Mouse (Mus musculus): Measurements from ENCODE around the gene Fstl3. TPM values are rescaled to one million over a fixed set of nuclear protein-coding genes. Genes with fewer than 3 reads are reported as not detected.
"Not testable (repeated sequence)": the region's sequence is repeated elsewhere in the genome, so short reads cannot be mapped to it uniquely, and the experiment has no call there.

Gene Fstl3
- total and polyA plus RNA-seq, 3 experiments, result 0.05 to 0.22 TPM; not detected in 1

- Histone ChIP-seq H3K36me3 (replicated peaks) (peaks cover 57% of the 10 kb centered on the region), H3K27me3 (ENCODE audit: insufficient read depth, low read length) (peaks cover 11% of the 10 kb centered on the region), H3K4me3 (ENCODE audit: low read depth, low read length) (no peak overlapping the region), H3K9me3 (replicated peaks) (0 out of 2 replicates have a peak, but pooled peaks cover 3% of the 10 kb centered on the region), H3K4me1 (ENCODE audit: insufficient read depth, low read depth, low read length) (peaks cover 15% of the 10 kb centered on the region)
- TF ChIP-seq POLR2AphosphoS5 (IDR thresholded peaks at IDR 0.05; ENCODE audit: insufficient replicate concordance, low read depth, low read length), result no peak
- no peak for TF ChIP-seq CTCF (IDR thresholded peaks at IDR 0.05; ENCODE audit: low read depth, low read length)
- TF ChIP-seq TAL1 (conservative IDR thresholded peaks at IDR 0.05; ENCODE audit: low read depth, low read length), result no peak
- TF ChIP-seq GATA1 (IDR thresholded peaks at IDR 0.05; ENCODE audit: borderline replicate concordance, low read length), result no peak
- TF ChIP-seq GATA2 (IDR thresholded peaks at IDR 0.05; ENCODE audit: borderline replicate concordance, low read depth, low read length), result no peak
- ATAC-seq (ENCODE audit: extremely low read depth, insufficient number of reproducible peaks, low FRiP score, poor library complexity, severe bottlenecking) (no peak), DNase-seq (ENCODE audit: low spot score) (no peak)
Observed at GRCm38 (mm10) chr10:79755854-79756253, 21.2 kb upstream of the Fstl3 start.

- no peak for TF ChIP-seq GATA2 (IDR thresholded peaks at IDR 0.05; ENCODE audit: borderline replicate concordance, low read depth, low read length)
- TF ChIP-seq GATA1 (IDR thresholded peaks at IDR 0.05; ENCODE audit: borderline replicate concordance, low read length), result no peak
- no peak for TF ChIP-seq CTCF (IDR thresholded peaks at IDR 0.05; ENCODE audit: low read depth, low read length)
- TF ChIP-seq POLR2AphosphoS5 (IDR thresholded peaks at IDR 0.05; ENCODE audit: insufficient replicate concordance, low read depth, low read length), result no peak
- no peak for ATAC-seq (ENCODE audit: extremely low read depth, insufficient number of reproducible peaks, low FRiP score, poor library complexity, severe bottlenecking)
- no peak overlapping the region for H3K4me3 ChIP-seq (ENCODE audit: low read depth, low read length)
Observed at GRCm38 (mm10) chr10:79756660-79757059, 20.4 kb upstream of the Fstl3 start.

DNA sequence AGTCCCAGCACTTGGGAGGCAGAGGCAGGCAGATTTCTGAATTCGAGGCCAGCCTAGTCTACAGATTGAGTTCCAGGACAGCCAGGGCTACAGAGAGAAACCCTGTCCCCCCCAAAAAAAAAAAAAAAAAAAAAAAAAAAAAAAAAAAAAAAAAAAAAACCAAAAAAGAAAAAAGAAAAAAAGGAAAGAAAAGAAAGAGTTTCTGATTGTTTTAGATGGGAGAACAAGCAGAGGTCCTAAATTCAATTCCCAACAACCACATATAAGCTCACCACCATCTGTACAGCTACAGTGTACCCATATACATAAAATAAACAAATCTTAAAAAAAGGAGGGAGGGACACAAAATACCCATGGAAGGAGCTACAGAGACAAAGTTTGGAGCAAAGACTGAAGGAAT lies 17.4 kb upstream of the Fstl3 start:
- not testable (repeated sequence) for H3K4me3 ChIP-seq (ENCODE audit: low read depth, low read length); H3K27me3 ChIP-seq (ENCODE audit: insufficient read depth, low read length); ATAC-seq (ENCODE audit: extremely low read depth, insufficient number of reproducible peaks, low FRiP score, poor library complexity, severe bottlenecking); DNase-seq (ENCODE audit: low spot score); H3K9me3 ChIP-seq (replicated peaks)
- Histone ChIP-seq H3K36me3 (replicated peaks) (peaks cover 96% of the 10 kb centered on the region), H3K4me1 (ENCODE audit: insufficient read depth, low read depth, low read length) (peaks cover 36% of the 10 kb centered on the region)

More at GRCm38 (mm10) chr10:79756660-79757059, 20.4 kb upstream of the Fstl3 start:
- peaks cover 8% of the 10 kb centered on the region for H3K27me3 ChIP-seq (ENCODE audit: insufficient read depth, low read length)
- peaks cover 15% of the 10 kb centered on the region for H3K4me1 ChIP-seq (ENCODE audit: insufficient read depth, low read depth, low read length)
- 0 out of 2 replicates have a peak, but pooled peaks cover 3% of the 10 kb centered on the region for H3K9me3 ChIP-seq (replicated peaks)
- H3K36me3 ChIP-seq (replicated peaks), result peaks cover 66% of the 10 kb centered on the region
- no peak for DNase-seq (ENCODE audit: low spot score)

DNA sequence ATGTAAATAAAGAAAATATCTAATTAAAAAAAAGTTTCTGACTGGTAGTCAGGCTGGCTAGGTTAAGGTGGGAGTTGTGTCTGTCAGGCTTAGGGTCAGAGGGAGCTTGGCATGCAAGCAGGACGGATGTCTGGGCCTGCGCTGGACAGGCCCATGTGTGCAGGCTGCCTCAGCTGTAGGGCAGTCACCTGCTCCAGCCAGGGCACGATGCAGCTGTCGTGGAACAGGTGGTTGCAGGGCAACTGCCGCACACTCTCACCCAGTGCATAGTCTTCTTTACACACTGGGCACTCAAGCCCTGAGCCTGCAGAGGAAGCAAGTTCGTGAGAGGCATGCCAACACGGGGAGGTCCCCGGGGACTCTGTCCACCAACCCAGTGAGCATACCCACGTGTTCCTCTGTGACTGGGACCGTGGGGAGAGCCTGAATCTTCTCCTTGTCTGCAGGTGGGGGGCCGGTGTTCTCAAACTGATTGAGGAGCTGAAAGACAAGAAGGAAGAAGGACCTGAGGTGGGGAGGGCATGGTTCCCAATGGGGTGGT lies 16.4 kb upstream of the Fstl3 start:
- H3K4me1 ChIP-seq (ENCODE audit: insufficient read depth, low read depth, low read length), result peaks cover 38% of the 10 kb centered on the region
- no peak overlapping the region for H3K4me3 ChIP-seq (ENCODE audit: low read depth, low read length)
- H3K27me3 ChIP-seq (ENCODE audit: insufficient read depth, low read length), result no peaks in the 10 kb centered on the region
- no peak for DNase-seq (ENCODE audit: low spot score)
- no peaks in the 10 kb centered on the region for H3K9me3 ChIP-seq (replicated peaks)
- TF ChIP-seq CTCF (IDR thresholded peaks at IDR 0.05; ENCODE audit: low read depth, low read length) (no peak), POLR2AphosphoS5 (IDR thresholded peaks at IDR 0.05; ENCODE audit: insufficient replicate concordance, low read depth, low read length) (no peak), TAL1 (conservative IDR thresholded peaks at IDR 0.05; ENCODE audit: low read depth, low read length) (no peak), GATA2 (IDR thresholded peaks at IDR 0.05; ENCODE audit: borderline replicate concordance, low read depth, low read length) (no peak), GATA1 (IDR thresholded peaks at IDR 0.05; ENCODE audit: borderline replicate concordance, low read length) (no peak)
- H3K36me3 ChIP-seq (replicated peaks), result peaks cover 98% of the 10 kb centered on the region
- no peak for ATAC-seq (ENCODE audit: extremely low read depth, insufficient number of reproducible peaks, low FRiP score, poor library complexity, severe bottlenecking)

GRCm38 (mm10) chr10:79762875-79763274 lies 14.2 kb upstream of the Fstl3 start:
- Histone ChIP-seq H3K9me3 (replicated peaks) (no peaks in the 10 kb centered on the region), H3K27me3 (ENCODE audit: insufficient read depth, low read length) (no peaks in the 10 kb centered on the region), H3K36me3 (replicated peaks) (peaks cover 78% of the 10 kb centered on the region), H3K4me3 (ENCODE audit: low read depth, low read length) (no peak overlapping the region; the same call in 1 of the 2 replicates), H3K4me1 (ENCODE audit: insufficient read depth, low read depth, low read length) (peaks cover 49% of the 10 kb centered on the region)
- DNase-seq (ENCODE audit: low spot score) (no peak), ATAC-seq (ENCODE audit: extremely low read depth, insufficient number of reproducible peaks, low FRiP score, poor library complexity, severe bottlenecking) (no peak)
- TF ChIP-seq TAL1 (conservative IDR thresholded peaks at IDR 0.05; ENCODE audit: low read depth, low read length), result no peak
- TF ChIP-seq CTCF (IDR thresholded peaks at IDR 0.05; ENCODE audit: low read depth, low read length), result no peak
- 0 out of 2 replicates have a peak, but pooled peaks have one; percentile 18 for TF ChIP-seq POLR2AphosphoS5 (IDR thresholded peaks at IDR 0.05; ENCODE audit: insufficient replicate concordance, low read depth, low read length)

GRCm38 (mm10) chr10:79764234-79764633 lies 12.8 kb upstream of the Fstl3 start:
- Histone ChIP-seq H3K9me3 (replicated peaks) (no peaks in the 10 kb centered on the region), H3K27me3 (ENCODE audit: insufficient read depth, low read length) (no peaks in the 10 kb centered on the region), H3K4me1 (ENCODE audit: insufficient read depth, low read depth, low read length) (peaks cover 56% of the 10 kb centered on the region), H3K4me3 (ENCODE audit: low read depth, low read length) (peak overlapping the region; percentile 56; the same call in 1 of the 2 replicates), H3K36me3 (replicated peaks) (peaks cover 65% of the 10 kb centered on the region)
- TF ChIP-seq GATA1 (IDR thresholded peaks at IDR 0.05; ENCODE audit: borderline replicate concordance, low read length) (no peak), TAL1 (conservative IDR thresholded peaks at IDR 0.05; ENCODE audit: low read depth, low read length) (no peak), POLR2AphosphoS5 (IDR thresholded peaks at IDR 0.05; ENCODE audit: insufficient replicate concordance, low read depth, low read length) (no peak), GATA2 (IDR thresholded peaks at IDR 0.05; ENCODE audit: borderline replicate concordance, low read depth, low read length) (no peak), CTCF (IDR thresholded peaks at IDR 0.05; ENCODE audit: low read depth, low read length) (no peak)
- DNase-seq (ENCODE audit: low spot score) (no peak), ATAC-seq (ENCODE audit: extremely low read depth, insufficient number of reproducible peaks, low FRiP score, poor library complexity, severe bottlenecking) (no peak)
